In genomic region chr19:53184911-53185310, GRCm38 (mm10) we compare ENCODE assay signal across 1 mouse cellular context.
TF ChIP-seq lines count a peak whose summit lies in the region.

No protein-coding gene starts in this region.

TF ChIP-seq in MEL, 35 proteins besides CTCF, POLR2A, EP300 and RAD21 (continued from another document):
- TF ChIP-seq UBTF (IDR thresholded peaks at IDR 0.05; ENCODE audit: borderline replicate concordance, insufficient read depth, low read depth, low read length), result 0 out of 2 replicates have a peak, but pooled peaks have one; percentile 17
- TF ChIP-seq CHD2 (IDR thresholded peaks at IDR 0.05; ENCODE audit: low read length), result no peak
- no peak for TF ChIP-seq E2F4 (IDR thresholded peaks at IDR 0.05; ENCODE audit: borderline replicate concordance, low read depth, low read length)
- TF ChIP-seq JUND (IDR thresholded peaks at IDR 0.05; ENCODE audit: low read depth, low read length), result no peak
- TF ChIP-seq CHD1 (IDR thresholded peaks at IDR 0.05; ENCODE audit: low read depth, low read length), result no peak
- no peak for TF ChIP-seq TBP (IDR thresholded peaks at IDR 0.05; ENCODE audit: low read depth, low read length)
- peak; percentile 86 for TF ChIP-seq GATA1 (IDR thresholded peaks at IDR 0.05; ENCODE audit: low read depth, low read length)
- TF ChIP-seq MYB (IDR thresholded peaks at IDR 0.05; ENCODE audit: low read depth, low read length), result no peak
- TF ChIP-seq ZKSCAN1 (IDR thresholded peaks at IDR 0.05; ENCODE audit: low read depth, low read length), result no peak
- no peak; the same call in 1 of the 2 replicates for TF ChIP-seq ELF1 (IDR thresholded peaks at IDR 0.05; ENCODE audit: low read depth, low read length)
- TF ChIP-seq NRF1 (IDR thresholded peaks at IDR 0.05; ENCODE audit: insufficient read depth, low read depth, low read length, poor library complexity, severe bottlenecking), result no peak
- no peak for TF ChIP-seq MAZ (IDR thresholded peaks at IDR 0.05; ENCODE audit: low read depth, low read length)
- TF ChIP-seq KAT2A (conservative IDR thresholded peaks at IDR 0.05; ENCODE audit: low read depth, low read length), result no peak
- TF ChIP-seq RCOR1 (IDR thresholded peaks at IDR 0.05; ENCODE audit: low read depth, low read length), result peak; percentile 100
- TF ChIP-seq TCF12 (IDR thresholded peaks at IDR 0.05; ENCODE audit: low read depth, low read length), result peak; percentile 75; the same call in 1 of the 2 replicates
- 0 out of 2 replicates have a peak, but pooled peaks have one; percentile 70 for TF ChIP-seq MYC (IDR thresholded peaks at IDR 0.05; ENCODE audit: low read depth, low read length)
- no peak for TF ChIP-seq ZNF384 (IDR thresholded peaks at IDR 0.05; ENCODE audit: low read depth, low read length)
- peak; percentile 94 for TF ChIP-seq USF1 (IDR thresholded peaks at IDR 0.05; ENCODE audit: low read depth, low read length)
- TF ChIP-seq MXI1 (IDR thresholded peaks at IDR 0.05; ENCODE audit: low read depth, low read length), result peak; percentile 45; the same call in 1 of the 2 replicates
- peak; percentile 67; the same call in 1 of the 2 replicates for TF ChIP-seq ETS1 (IDR thresholded peaks at IDR 0.05; ENCODE audit: low read depth, low read length)
- no peak for TF ChIP-seq SIN3A (IDR thresholded peaks at IDR 0.05; ENCODE audit: low read length)
- no peak for TF ChIP-seq POLR2AphosphoS5 (IDR thresholded peaks at IDR 0.05; ENCODE audit: borderline replicate concordance, low read depth, low read length)
- TF ChIP-seq HCFC1 (IDR thresholded peaks at IDR 0.05; ENCODE audit: low read depth, low read length), result no peak
- no peak for TF ChIP-seq NELFE (IDR thresholded peaks at IDR 0.05; ENCODE audit: low read depth, low read length)
- TF ChIP-seq ZC3H11A (IDR thresholded peaks at IDR 0.05; ENCODE audit: low read depth, low read length), result 0 out of 2 replicates have a peak, but pooled peaks have one; percentile 3
- TF ChIP-seq POLR2AphosphoS2 (IDR thresholded peaks at IDR 0.05; ENCODE audit: low read length), result no peak
TF ChIP-seq in MEL: peak in this region for 14.
